Mouse (Mus musculus) mesoderm, embryonic 11.5 days (tissue): ENCODE data around the gene Malsu1.

ENCODE experiments used
- DNase-seq: peaks from one replicate; pipeline ENCODE4 v3.0.0-alpha.2; 2012; ENCODE audit warnings: low read depth, low spot score

Gene Malsu1

GRCm38 (mm10) chr6:49074117-49074490 is 509 bp downstream of the Malsu1 start:
- DNase-seq, result peak; percentile 37

DNA sequence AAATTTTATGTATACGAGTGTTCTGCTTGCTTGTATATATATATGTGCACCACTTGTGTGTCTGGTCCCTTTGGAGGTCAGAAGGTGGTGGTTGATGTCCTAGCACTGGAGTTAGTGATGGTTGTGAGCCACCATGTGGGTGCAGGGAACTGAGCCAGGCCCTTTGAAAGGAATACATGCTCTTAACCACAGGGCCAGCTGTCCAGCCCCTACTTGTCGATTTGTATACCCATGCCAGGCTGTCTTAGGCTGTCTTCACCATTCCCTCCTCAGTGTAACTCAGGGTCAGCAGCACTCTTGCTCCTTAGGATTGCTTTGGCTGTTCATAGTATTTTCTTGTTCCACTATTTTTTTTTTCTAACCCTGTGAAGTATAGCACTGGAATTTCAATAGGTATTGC is 4.3 kb downstream of the Malsu1 start:
- DNase-seq, result no peak

DNA sequence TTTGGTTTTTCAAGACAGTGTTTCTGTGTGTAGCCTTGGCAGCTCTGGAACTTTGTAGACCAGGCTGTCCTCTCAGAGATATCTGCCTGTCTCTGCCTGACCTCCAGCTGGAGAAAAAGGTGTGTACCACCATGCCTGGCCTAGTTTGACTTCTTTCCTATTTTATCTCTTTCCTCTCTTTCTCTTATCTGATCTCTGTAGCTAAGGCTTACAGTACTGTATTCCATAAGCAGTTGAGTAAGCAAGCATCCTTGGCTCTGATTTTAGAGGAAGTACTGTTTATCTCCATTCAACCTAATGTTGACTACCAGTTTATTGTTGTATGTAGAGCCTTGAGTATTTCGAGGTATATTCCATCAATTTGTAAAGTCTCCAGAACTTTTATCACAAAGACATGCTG is 5.7 kb downstream of the Malsu1 start:
- DNase-seq, result no peak

DNA sequence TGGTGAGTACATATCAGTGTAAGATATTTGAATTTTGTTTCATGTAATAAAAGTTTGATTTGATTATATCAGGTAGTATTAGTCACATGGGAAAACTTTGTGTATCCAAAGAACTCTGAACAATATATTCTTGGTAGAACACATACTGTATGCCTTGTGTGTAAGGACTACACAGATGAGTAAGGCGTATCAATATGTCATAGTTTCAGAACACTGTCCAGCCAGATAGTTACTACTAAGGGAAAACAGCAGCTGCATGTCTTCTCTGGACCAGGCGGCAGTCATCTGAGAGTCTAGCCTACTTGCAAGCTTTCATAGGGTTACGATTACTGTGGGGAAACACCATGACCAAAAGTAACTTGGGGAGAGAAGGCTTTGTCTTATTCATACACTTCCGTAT is 9.4 kb downstream of the Malsu1 start:
- no peak for DNase-seq

GRCm38 (mm10) chr6:49094968-49095367 is 21.4 kb downstream of the Malsu1 start:
- DNase-seq, result no peak

- DNase-seq, result no peak
Observed at GRCm38 (mm10) chr6:49096421-49096820, 22.8 kb downstream of the Malsu1 start.

GRCm38 (mm10) chr6:49096933-49097461 is 23.4 kb downstream of the Malsu1 start:
- no peak for DNase-seq

DNA sequence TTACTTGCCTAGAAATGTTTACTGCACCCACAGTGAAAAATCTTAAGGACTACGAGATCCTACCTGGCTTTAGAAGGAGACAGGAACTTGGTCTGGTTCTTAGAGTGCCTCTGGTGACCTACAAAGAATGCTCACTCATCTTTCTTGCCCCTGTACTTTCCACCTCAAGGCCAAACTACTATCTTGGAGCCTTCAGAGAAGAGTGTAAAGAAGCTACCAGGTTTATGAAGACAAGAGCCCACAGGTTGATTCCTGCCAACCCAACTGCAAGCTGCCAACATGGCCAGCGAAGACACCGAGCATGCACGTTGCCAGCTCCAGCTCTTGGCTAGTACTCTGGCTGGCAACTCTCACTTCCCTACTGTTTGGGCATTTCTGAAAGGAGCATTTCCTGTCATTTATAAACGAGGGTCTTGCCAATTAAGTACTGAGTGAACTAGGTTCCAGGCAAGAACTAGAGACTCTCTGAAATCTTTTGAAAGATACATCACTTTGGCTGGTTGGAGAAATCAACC is 24.1 kb downstream of the Malsu1 start:
- no peak for DNase-seq

DNA sequence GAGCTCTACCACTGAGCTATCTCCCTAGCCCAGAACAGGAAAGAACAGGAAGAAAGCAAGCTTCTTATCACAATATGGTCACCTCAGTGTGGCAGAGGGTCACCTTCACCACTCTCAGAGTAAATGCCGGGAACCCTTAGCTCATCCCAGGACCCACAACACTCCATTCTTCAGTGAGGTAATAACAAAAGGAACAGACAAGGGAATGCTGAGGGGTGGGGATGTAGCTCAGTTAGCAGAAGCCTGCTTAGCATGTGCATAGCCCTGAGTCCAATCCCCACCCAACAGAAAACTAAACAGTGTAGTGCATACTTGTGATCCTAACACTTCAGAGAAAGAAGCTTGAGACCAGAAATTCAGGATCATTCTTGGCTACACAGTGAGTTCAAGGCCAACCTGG is 25.5 kb downstream of the Malsu1 start:
- DNase-seq, result no peak

GRCm38 (mm10) chr6:49106746-49107500 is 33.3 kb downstream of the Malsu1 start:
- no peak for DNase-seq

DNA sequence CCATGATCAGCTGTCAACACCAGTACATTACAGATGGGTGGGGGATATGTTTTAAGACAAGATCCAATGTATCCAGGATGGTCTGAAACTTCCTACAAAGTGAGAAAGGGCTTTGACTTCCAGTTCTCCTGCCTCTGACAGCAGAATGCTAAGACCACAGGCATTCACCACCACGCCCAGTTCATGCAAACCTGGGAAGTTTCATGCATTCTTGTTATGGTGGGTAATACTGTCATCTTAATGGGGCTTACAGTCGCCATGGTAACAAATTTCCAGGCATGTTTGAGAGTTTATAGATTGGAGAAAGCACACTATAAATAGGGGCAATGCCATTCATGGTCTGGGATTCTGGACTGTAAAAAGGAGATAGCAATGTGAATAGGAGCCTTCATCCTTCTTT is 35.6 kb downstream of the Malsu1 start:
- DNase-seq, result no peak

- DNase-seq, result peak; percentile 30
Observed at GRCm38 (mm10) chr6:49113895-49114294, 40.3 kb downstream of the Malsu1 start.

- no peak for DNase-seq
Observed at GRCm38 (mm10) chr6:49114457-49114856, 40.9 kb downstream of the Malsu1 start.

- DNase-seq, result no peak
Observed at GRCm38 (mm10) chr6:49115550-49115949, 42.0 kb downstream of the Malsu1 start.

DNA sequence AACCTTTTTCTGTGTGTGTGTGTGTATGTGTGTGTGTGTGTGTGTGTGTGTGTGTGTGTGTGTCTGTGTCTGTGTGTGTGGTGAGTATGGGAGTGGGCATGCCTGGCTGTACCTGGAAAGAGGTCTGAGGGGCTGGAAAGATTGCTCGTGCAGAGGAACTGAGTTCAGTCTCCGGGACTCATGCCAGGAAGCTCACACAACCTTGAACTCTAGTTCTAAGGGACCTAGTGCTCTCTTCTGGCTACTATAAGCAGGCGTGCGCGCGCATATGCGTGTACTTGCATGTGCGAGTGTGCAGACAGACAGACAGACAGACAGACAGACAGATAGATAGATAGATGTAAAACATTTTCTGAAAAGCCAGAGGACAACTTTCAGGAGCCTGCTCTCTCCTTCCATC is 42.6 kb downstream of the Malsu1 start:
- no peak for DNase-seq

DNA sequence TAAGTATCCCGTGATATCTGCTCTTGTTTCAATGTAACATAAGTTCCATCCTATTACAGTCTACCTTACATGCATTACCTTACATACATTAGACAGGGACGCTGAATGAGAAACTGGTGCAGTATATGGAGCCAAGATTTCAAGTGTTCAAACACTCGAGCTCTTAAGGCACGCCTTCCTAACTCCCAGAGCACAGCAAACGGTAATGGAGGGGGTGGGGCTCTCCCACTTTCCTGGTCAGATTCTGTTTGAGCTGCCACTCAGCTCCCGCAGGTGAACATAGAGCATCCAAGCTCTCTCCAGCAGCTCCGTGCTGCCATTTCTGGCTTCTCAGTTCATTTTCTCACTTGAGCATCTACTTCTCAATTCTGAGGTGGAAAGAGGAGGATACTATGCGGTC is 44.9 kb downstream of the Malsu1 start:
- no peak for DNase-seq

- no peak for DNase-seq
Observed at GRCm38 (mm10) chr6:49119462-49120135, 46.0 kb downstream of the Malsu1 start.

- DNase-seq, result no peak
Observed at GRCm38 (mm10) chr6:49120370-49120769, 46.8 kb downstream of the Malsu1 start.

DNA sequence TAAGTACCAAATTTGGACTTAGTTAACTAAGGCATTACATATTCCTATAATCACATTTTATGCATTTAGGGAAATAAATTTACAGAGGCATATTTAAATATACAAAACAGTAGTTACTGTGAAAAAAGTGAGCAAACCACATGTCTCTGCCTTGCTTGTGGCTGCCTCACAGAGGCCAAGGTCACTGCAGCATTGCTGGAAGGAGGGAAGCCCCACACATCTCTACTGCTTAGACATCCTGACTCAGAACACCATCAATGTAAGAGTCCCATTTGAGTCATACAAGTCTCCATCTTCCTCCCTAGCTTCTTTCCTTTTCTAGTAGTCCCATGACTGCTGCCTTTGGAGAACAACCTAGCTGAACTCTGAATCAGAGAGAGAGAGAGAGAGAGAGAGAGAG is 56.7 kb downstream of the Malsu1 start:
- DNase-seq, result no peak

DNA sequence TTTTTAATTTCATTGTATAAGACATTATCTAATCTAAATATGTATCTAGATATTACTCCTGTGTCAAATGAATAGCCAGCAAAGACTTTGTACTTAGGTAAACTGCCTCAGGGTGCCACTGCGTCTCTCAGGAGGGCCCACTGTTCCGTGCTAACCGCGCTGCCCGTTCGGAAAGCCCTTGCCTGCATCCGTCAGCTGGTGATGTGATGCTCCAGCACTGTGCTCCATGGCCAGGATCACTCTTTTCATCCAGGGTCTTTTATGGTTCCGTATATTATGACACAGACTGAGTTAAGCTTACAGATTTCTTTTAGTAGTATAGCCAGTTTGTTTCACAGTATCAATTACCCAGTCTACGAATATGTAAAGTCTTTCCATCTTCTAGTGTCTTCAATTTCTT is 58.3 kb downstream of the Malsu1 start:
- DNase-seq, result no peak

DNA sequence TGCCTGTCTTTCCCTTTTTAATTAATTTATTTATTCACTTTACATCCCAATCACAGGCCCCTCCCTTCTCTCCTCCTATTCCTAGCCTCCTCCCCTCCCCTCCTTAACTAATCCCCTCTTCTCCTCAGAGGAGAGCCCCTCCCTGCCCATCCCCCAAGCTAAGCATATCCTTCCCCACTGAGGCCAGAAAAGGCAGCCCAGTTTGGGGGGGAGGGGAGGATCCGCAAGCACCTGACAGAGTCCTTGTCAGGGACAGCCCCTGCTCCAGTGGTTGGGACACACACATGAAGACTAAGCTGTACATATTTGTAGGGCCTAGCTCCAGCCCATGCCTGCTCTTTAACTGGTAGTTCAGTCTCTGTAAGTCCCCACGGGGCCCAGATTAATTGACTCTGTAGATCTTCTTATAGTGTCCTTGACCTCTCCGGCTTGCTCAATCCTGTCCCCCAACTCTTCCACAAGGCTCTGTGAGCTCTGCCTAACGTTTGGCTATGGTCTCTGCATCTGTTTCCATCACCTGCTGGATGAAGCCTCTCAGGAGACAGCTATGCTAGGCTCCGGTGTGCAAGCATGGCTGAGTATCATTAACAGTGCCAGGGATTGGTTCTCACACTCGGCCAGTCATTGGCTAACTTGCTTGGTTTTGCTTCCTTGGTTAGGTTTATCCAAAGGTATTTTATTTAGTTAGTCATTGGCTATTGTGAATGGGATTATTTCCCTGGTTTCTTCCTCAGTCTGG is 58.9 kb downstream of the Malsu1 start:
- no peak for DNase-seq
